Mouse (Mus musculus) heart, postnatal 0 days (tissue): ENCODE results near the gene Rgcc.

Source experiments
- CTCF ChIP-seq: IDR thresholded peaks from 2 replicates; pipeline ENCODE4 v1.5.1; 2016; ENCODE audit warnings: antibody characterized with exemption, control low read depth, low read depth
- EP300 ChIP-seq: IDR thresholded peaks from 2 replicates; pipeline ENCODE4 v1.6.1; 2016; ENCODE audit warnings: antibody characterized with exemption, low read depth

GRCm38 (mm10) chr14:79285549-79285948 lies 15.9 kb downstream of the Rgcc start:
- TF ChIP-seq CTCF (no peak), EP300 (no peak)
